Mouse (Mus musculus) MEL (cell line): ENCODE data around the gene Clic1. TPM values are rescaled to one million over a fixed set of nuclear protein-coding genes. Genes with fewer than 3 reads are reported as not detected.

Experiments used
- DNase-seq: peaks from one replicate; pipeline ENCODE4 v3.0.0; 2011; ENCODE audit warnings: low read depth, low spot score
- H3K27ac ChIP-seq: 2 replicates; pipeline ENCODE4 v1.5.1; 2012; ENCODE audit warnings: low read depth, mild to moderate bottlenecking, control low read depth, low read length, moderate library complexity; ENCODE audit not compliant: control insufficient read depth
- H3K27me3 ChIP-seq, 2 experiments: fragments of 150-350 bp in 1 of 2; sonication (generic) in 1 of 2; 2 replicates each; pipeline ENCODE4 v1.6.1; 2012; ENCODE audit warnings: low read length in 2 of 2, mild to moderate bottlenecking in 2 of 2, improper control_type of control experiment in 1 of 2, moderate library complexity in 1 of 2; ENCODE audit not compliant: insufficient read depth in 2 of 2, control insufficient read depth in 1 of 2
- H3K36me3 ChIP-seq, 2 experiments: 2 replicates each; pipeline ENCODE4 v1.6.1; 2012 to 2014; ENCODE audit warnings: low read length in 2 of 2, improper control_type of control experiment in 1 of 2, inconsistent platforms in 1 of 2, mild to moderate bottlenecking in 1 of 2; ENCODE audit not compliant: insufficient read depth in 2 of 2, control insufficient read depth in 1 of 2
- H3K4me1 ChIP-seq, 2 experiments: fragments of 150-350 bp in 1 of 2; sonication (generic) in 1 of 2; 2 replicates each; pipeline ENCODE4 v1.6.1; 2012; ENCODE audit warnings: low read length in 2 of 2, improper control_type of control experiment in 1 of 2, mild to moderate bottlenecking in 1 of 2; ENCODE audit not compliant: insufficient read depth in 2 of 2, control insufficient read depth in 1 of 2
- H3K4me3 ChIP-seq, 2 experiments: fragments of 150-350 bp in 1 of 2; sonication (generic) in 1 of 2; 2 replicates each; pipeline ENCODE4 v1.5.1; 2012; ENCODE audit warnings: low read depth in 2 of 2, low read length in 2 of 2, mild to moderate bottlenecking in 2 of 2, moderate library complexity in 2 of 2, control low read depth in 1 of 2, improper control_type of control experiment in 1 of 2; ENCODE audit not compliant: control insufficient read depth in 1 of 2, insufficient read depth in 1 of 2
- H3K79me2 ChIP-seq: 2 replicates; pipeline ENCODE4 v1.6.1; 2012; ENCODE audit warnings: mild to moderate bottlenecking, low read length, moderate library complexity; ENCODE audit not compliant: control insufficient read depth, poor library complexity, insufficient read depth
- H3K9ac ChIP-seq: 2 replicates; pipeline ENCODE4 v1.6.1; 2012; ENCODE audit warnings: low read depth, mild to moderate bottlenecking, control low read depth, low read length, moderate library complexity; ENCODE audit not compliant: control insufficient read depth, poor library complexity, severe bottlenecking
- H3K9me3 ChIP-seq: fragments of 150-350 bp; sonication (generic); replicated peaks from 2 replicates; pipeline ENCODE4 v1.6.1; 2012; ENCODE audit warnings: mild to moderate bottlenecking, low read length, improper control_type of control experiment, moderate library complexity; ENCODE audit not compliant: insufficient read depth
- BHLHE40 ChIP-seq: IDR thresholded peaks from 2 replicates; pipeline ENCODE4 v1.6.1; 2012; ENCODE audit warnings: low read depth, mild to moderate bottlenecking, inconsistent platforms, low read length, improper control_type of control experiment, borderline replicate concordance
- CHD1 ChIP-seq: IDR thresholded peaks from 2 replicates; pipeline ENCODE4 v1.6.1; 2012; ENCODE audit warnings: low read depth, mild to moderate bottlenecking, inconsistent platforms, low read length, improper control_type of control experiment
- CTCF ChIP-seq, 3 experiments: IDR thresholded peaks in 2 of 3; conservative IDR thresholded peaks in 1 of 3; 2 replicates each; pipeline ENCODE4 v1.5.1; 2011 to 2012; ENCODE audit warnings: low read length in 3 of 3, low read depth in 2 of 3, mild to moderate bottlenecking in 2 of 3, improper control_type of control experiment in 1 of 3, inconsistent platforms in 1 of 3, mixed read lengths in 1 of 3, moderate library complexity in 1 of 3; ENCODE audit not compliant: control insufficient read depth in 1 of 3, insufficient read depth in 1 of 3, poor library complexity in 1 of 3, severe bottlenecking in 1 of 3
- E2F4 ChIP-seq: IDR thresholded peaks from 2 replicates; pipeline ENCODE4 v1.6.1; 2011; ENCODE audit warnings: low read depth, low read length, improper control_type of control experiment, borderline replicate concordance
- EP300 ChIP-seq, 2 experiments: IDR thresholded peaks; 2 replicates each; pipeline ENCODE4 v1.6.1; 2011; ENCODE audit warnings: improper control_type of control experiment in 2 of 2, low read length in 2 of 2, low read depth in 1 of 2, mild to moderate bottlenecking in 1 of 2
- ETS1 ChIP-seq: IDR thresholded peaks from 2 replicates; pipeline ENCODE4 v1.6.1; 2012; ENCODE audit warnings: low read depth, mild to moderate bottlenecking, inconsistent platforms, low read length, improper control_type of control experiment, moderate library complexity
- GABPA ChIP-seq: IDR thresholded peaks from 2 replicates; pipeline ENCODE4 v1.6.1; 2012; ENCODE audit warnings: low read depth, mild to moderate bottlenecking, inconsistent platforms, low read length, improper control_type of control experiment, moderate library complexity
- HCFC1 ChIP-seq: IDR thresholded peaks from 2 replicates; pipeline ENCODE4 v1.6.1; 2012; ENCODE audit warnings: low read depth, mild to moderate bottlenecking, inconsistent platforms, low read length, improper control_type of control experiment, moderate library complexity
- MAFK ChIP-seq: IDR thresholded peaks from 2 replicates; pipeline ENCODE4 v1.6.1; 2011; ENCODE audit warnings: low read depth, mild to moderate bottlenecking, low read length, improper control_type of control experiment, borderline replicate concordance
- MEF2A ChIP-seq: IDR thresholded peaks from 2 replicates; pipeline ENCODE4 v1.6.1; 2014; ENCODE audit warnings: low read depth, mild to moderate bottlenecking, inconsistent platforms, low read length, improper control_type of control experiment; ENCODE audit not compliant: poor library complexity, insufficient replicate concordance, severe bottlenecking; ENCODE audit errors: extremely low read depth
- MXI1 ChIP-seq: IDR thresholded peaks from 2 replicates; pipeline ENCODE4 v1.6.1; 2011; ENCODE audit warnings: mild to moderate bottlenecking, low read depth, low read length, improper control_type of control experiment
- NELFE ChIP-seq: IDR thresholded peaks from 2 replicates; pipeline ENCODE4 v1.6.1; 2011; ENCODE audit warnings: low read depth, low read length, improper control_type of control experiment
- NRF1 ChIP-seq: IDR thresholded peaks from 2 replicates; pipeline ENCODE4 v1.6.1; 2014; ENCODE audit warnings: low read depth, mild to moderate bottlenecking, inconsistent platforms, low read length, improper control_type of control experiment, moderate library complexity; ENCODE audit not compliant: poor library complexity, insufficient read depth, severe bottlenecking
- RAD21 ChIP-seq: IDR thresholded peaks from 2 replicates; pipeline ENCODE4 v1.6.1; 2011; ENCODE audit warnings: mild to moderate bottlenecking, low read depth, low read length, improper control_type of control experiment
- SIN3A ChIP-seq: IDR thresholded peaks from 2 replicates; pipeline ENCODE4 v1.6.1; 2012; ENCODE audit warnings: low read length, improper control_type of control experiment, inconsistent platforms
- SMC3 ChIP-seq: IDR thresholded peaks from 2 replicates; pipeline ENCODE4 v1.6.1; 2011; ENCODE audit warnings: low read depth, low read length, improper control_type of control experiment
- TAL1 ChIP-seq: IDR thresholded peaks from 2 replicates; pipeline ENCODE4 v1.6.1; 2012; ENCODE audit warnings: mild to moderate bottlenecking, inconsistent platforms, low read length, moderate library complexity, mixed read lengths
- USF1 ChIP-seq: IDR thresholded peaks from 2 replicates; pipeline ENCODE4 v1.6.1; 2014; ENCODE audit warnings: low read depth, mild to moderate bottlenecking, inconsistent platforms, low read length, improper control_type of control experiment, moderate library complexity
- USF2 ChIP-seq, 2 experiments: IDR thresholded peaks; 2 replicates each; pipeline ENCODE4 v1.6.1; 2011 to 2012; ENCODE audit warnings: improper control_type of control experiment in 2 of 2, low read length in 2 of 2, borderline replicate concordance in 1 of 2, inconsistent platforms in 1 of 2, low read depth in 1 of 2, mild to moderate bottlenecking in 1 of 2; ENCODE audit not compliant: insufficient read depth in 1 of 2
- ZC3H11A ChIP-seq: IDR thresholded peaks from 2 replicates; pipeline ENCODE4 v1.6.1; 2012; ENCODE audit warnings: low read depth, mild to moderate bottlenecking, inconsistent platforms, low read length, improper control_type of control experiment
- ZMIZ1 ChIP-seq: IDR thresholded peaks from 2 replicates; pipeline ENCODE4 v1.6.1; 2012; ENCODE audit warnings: low read depth, mild to moderate bottlenecking, inconsistent platforms, low read length, improper control_type of control experiment, moderate library complexity
- polyA plus RNA-seq, 2 experiments: library from polyadenylated mRNA; stranded (reverse) in 1 of 2; unstranded in 1 of 2; fragments of >175 nt in 1 of 2; fragments of >200 nt in 1 of 2; gene quantifications; 2 replicates each; pipeline versions ENCODE4 v1.2.1 to v1.2.4; 2012; ENCODE audit warnings: low replicate concordance in 2 of 2, low read depth in 1 of 2; ENCODE audit not compliant: insufficient read length in 2 of 2, insufficient read depth in 1 of 2, missing spikeins in 1 of 2
- total RNA-seq: library from RNA; depleted of rRNA; stranded (reverse); fragments of 300-350 nt; gene quantifications from 2 replicates; pipeline ENCODE4 v1.2.3, GENCODE M21; 2012

Clic1 gene
- total and polyA plus RNA-seq, 3 experiments = 309 to 335 (median 333) TPM

GRCm38 (mm10) chr17:35007387-35007991 is 42.3 kb upstream of the Clic1 start (continued):
- TF ChIP-seq CHD1 (no peak), E2F4 (no peak), BHLHE40 (no peak), MAFK (peak; percentile 46; the same call in 1 of the 2 replicates), USF1 (no peak), MXI1 (no peak), HCFC1 (peak; percentile 37; the same call in 1 of the 2 replicates), EP300 (IDR thresholded peaks at IDR 0.05; ENCODE audit: low read depth in 1 of 2, low read length in 2 of 2) (no peak)

GRCm38 (mm10) chr17:35009586-35009985 is 40.2 kb upstream of the Clic1 start:
- H3K4me3 ChIP-seq = no peak overlapping the region
- H3K27ac ChIP-seq = no peak overlapping the region
- no peak overlapping the region for H3K9ac ChIP-seq
- H3K9me3 ChIP-seq = no peaks in the 10 kb centered on the region
- H3K27me3 ChIP-seq = no peaks in the 10 kb centered on the region
- H3K4me1 ChIP-seq = peaks cover 0 to 9% of the 10 kb centered on the region in 2 experiments; a peak in 2 of 4 replicates
- peaks cover 2 to 6% of the 10 kb centered on the region in 2 experiments for H3K36me3 ChIP-seq
- TF ChIP-seq CTCF (IDR thresholded peaks at IDR 0.05 in 2 of 3, conservative IDR thresholded peaks at IDR 0.05 in 1 of 3; ENCODE audit: control insufficient read depth in 1 of 3, insufficient read depth in 1 of 3, low read depth in 2 of 3, low read length in 3 of 3, poor library complexity in 1 of 3, severe bottlenecking in 1 of 3) = no peak
- no peak for TF ChIP-seq SIN3A
- no peak for TF ChIP-seq BHLHE40
- no peak for TF ChIP-seq NELFE
- no peak for TF ChIP-seq EP300 (IDR thresholded peaks at IDR 0.05; ENCODE audit: low read depth in 1 of 2, low read length in 2 of 2)
- TF ChIP-seq ZMIZ1 = no peak
- no peak for TF ChIP-seq NRF1
- TF ChIP-seq GABPA = no peak
- TF ChIP-seq MEF2A = no peak
- TF ChIP-seq RAD21 = no peak
- no peak for TF ChIP-seq TAL1
- TF ChIP-seq MXI1 = no peak
- no peak for TF ChIP-seq ZC3H11A
- no peak for TF ChIP-seq USF2 (IDR thresholded peaks at IDR 0.05; ENCODE audit: borderline replicate concordance in 1 of 2, insufficient read depth in 1 of 2, low read depth in 1 of 2, low read length in 2 of 2)
- no peak for TF ChIP-seq SMC3
- TF ChIP-seq E2F4 = no peak
- TF ChIP-seq HCFC1 = no peak
- no peak for TF ChIP-seq CHD1
- no peak for TF ChIP-seq ETS1
- TF ChIP-seq USF1 = no peak
- no peak for DNase-seq
- H3K79me2 ChIP-seq = peaks cover 13% of the 10 kb centered on the region; the same call in 1 of the 2 replicates
